18 mouse cellular contexts compared by ENCODE assay signal in the genomic region with DNA sequence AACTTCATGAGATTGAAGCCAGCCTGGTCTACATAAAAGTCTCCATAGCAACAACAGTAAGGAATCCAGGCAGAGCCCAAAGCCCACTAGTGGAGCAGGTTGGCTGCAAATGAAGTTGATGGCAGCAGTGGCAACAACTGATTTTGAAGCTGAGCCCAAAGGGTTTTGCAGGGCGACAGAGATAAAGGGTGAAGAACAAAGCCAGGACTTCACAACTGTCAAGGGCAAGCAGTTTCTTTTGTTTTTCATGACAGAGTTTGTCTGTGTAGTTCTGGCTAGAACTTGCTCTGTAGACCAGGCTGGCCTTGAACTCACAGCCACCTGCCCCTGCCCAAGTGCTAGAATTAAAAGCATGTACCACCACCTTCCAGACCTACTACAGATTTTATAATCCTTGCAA. TPM values are rescaled to one million over a fixed set of nuclear protein-coding genes. Genes with fewer than 3 reads are reported as not detected.
DNase-seq lines count a peak whose midpoint lies in the region; ATAC-seq lines count a peak whose summit lies in the region.
"Had no signal": no experiment of that assay in that cellular context is flagged by ENCODE, and none has a peak within 500 bp of the region (broad histone marks: within the 10 kb centered on the region; RNA-seq: fewer than 3 reads in every experiment).

No protein-coding gene starts in this region.

- DNase-seq in cerebellum, adult 11-12 months = peak; percentile 44
- DNase-seq in cerebellum, adult 18-20 months = no peak
- DNase-seq in heart, postnatal 36 days = no peak
- no peak for DNase-seq in kidney, postnatal 25 days
- DNase-seq in ES-CJ7 (ENCODE audit: low read depth, low spot score) = peak; percentile 71
- no peak for DNase-seq in thymus, postnatal 25 days
- DNase-seq: adrenal gland, adult 8-10 months; adrenal gland, postnatal 36 days; cerebellum, adult 9-11 months; cerebellum, postnatal 36 days; gastrocnemius, postnatal 10 days; heart, adult 2 months had no signal

- H3K27me3 ChIP-seq in heart, embryonic 13.5 days (replicated peaks) = no peaks in the 10 kb centered on the region
- H3K27me3 ChIP-seq in kidney, embryonic 15.5 days = no peaks in the 10 kb centered on the region
- H3K27me3 ChIP-seq: Patski had no signal

- H3K4me2 ChIP-seq in heart, embryonic 13.5 days = no peak overlapping the region
- H3K4me2 ChIP-seq in kidney, embryonic 15.5 days = no peak overlapping the region

- H3K4me1 ChIP-seq in heart, embryonic 13.5 days = peaks cover 55% of the 10 kb centered on the region
- peaks cover 44% of the 10 kb centered on the region for H3K4me1 ChIP-seq in kidney, embryonic 15.5 days

- 0 out of 2 replicates have a peak overlapping the region, but pooled peaks have one; percentile 3 for H3K27ac ChIP-seq in heart, embryonic 13.5 days (replicated peaks)
- 0 out of 2 replicates have a peak overlapping the region, but pooled peaks have one; percentile 14 for H3K27ac ChIP-seq in kidney, embryonic 15.5 days

- H3K9me3 ChIP-seq in heart, embryonic 13.5 days = no peaks in the 10 kb centered on the region
- no peaks in the 10 kb centered on the region for H3K9me3 ChIP-seq in kidney, embryonic 15.5 days (replicated peaks)
- H3K9me3 ChIP-seq: embryonic facial prominence, embryonic 10.5 days had no signal

- no peak overlapping the region for H3K9ac ChIP-seq in heart, embryonic 13.5 days
- H3K9ac ChIP-seq in kidney, embryonic 15.5 days = no peak overlapping the region

- H3K4me3 ChIP-seq in heart, embryonic 13.5 days = no peak overlapping the region
- H3K4me3 ChIP-seq in kidney, embryonic 15.5 days (replicated peaks) = no peak overlapping the region
- H3K4me3 ChIP-seq: heart, adult 2 months had no signal

- WGBS in heart, embryonic 13.5 days = 73% methylated on average over 1 of the region's 1 CpGs
- 78% methylated on average over 1 of the region's 1 CpGs for WGBS in kidney, embryonic 15.5 days

- intact Hi-C loops in heart, postnatal 36 days (cut with DNase I) = no loop called here

- no peak for ATAC-seq in heart, embryonic 13.5 days (ENCODE audit: extremely low read depth, insufficient number of reproducible peaks, low FRiP score, low TSS enrichment)
- no peak for ATAC-seq in kidney, embryonic 15.5 days (replicated peaks; ENCODE audit: low FRiP score)
- ATAC-seq: forebrain, embryonic 14.5 days; intestine, embryonic 16.5 days; Patski had no signal

- H3K36me3 ChIP-seq in heart, embryonic 13.5 days = peaks cover 8% of the 10 kb centered on the region
- peaks cover 12% of the 10 kb centered on the region for H3K36me3 ChIP-seq in kidney, embryonic 15.5 days

RNA-seq across cellular contexts. Expression of a gene that starts 1.6 kb away (rescaled TPM):
- polyA plus RNA-seq in heart, embryonic 13.5 days (2015; fragmentation: Nextera tagmentation; extraction: Ambion mirVana) = 256 and 266 TPM in 2 replicates
- 100 to 1,000 TPM; 158 to 183 TPM for total RNA-seq in heart, postnatal 36 days (2021)
- 411 and 437 TPM in 2 replicates for polyA plus RNA-seq in kidney, embryonic 15.5 days (2015; fragmentation: Nextera tagmentation; extraction: Ambion mirVana)

RNA-seq across cellular contexts. Expression of a gene that starts 14.2 kb away (rescaled TPM):
- 24.0 and 24.3 TPM in 2 replicates for polyA plus RNA-seq in heart, embryonic 13.5 days (2015; fragmentation: Nextera tagmentation; extraction: Ambion mirVana)
- total RNA-seq in heart, postnatal 36 days (2021) = 10 to 100 TPM; 18.6 to 21.1 TPM
- polyA plus RNA-seq in kidney, embryonic 15.5 days (2015; fragmentation: Nextera tagmentation; extraction: Ambion mirVana) = 31.1 and 33.6 TPM in 2 replicates

RNA-seq across cellular contexts. Expression of a gene that starts 21.3 kb away (rescaled TPM):
- polyA plus RNA-seq in heart, embryonic 13.5 days (2015; fragmentation: Nextera tagmentation; extraction: Ambion mirVana) = 72.6 and 73.1 TPM in 2 replicates
- total RNA-seq in heart, postnatal 36 days (2021) = 10 to 100 TPM; 76.9 to 81.1 TPM
- polyA plus RNA-seq in kidney, embryonic 15.5 days (2015; fragmentation: Nextera tagmentation; extraction: Ambion mirVana) = 103 and 126 TPM in 2 replicates

RNA-seq across cellular contexts. Expression of a gene that starts 22.3 kb away (rescaled TPM):
- polyA plus RNA-seq in heart, embryonic 13.5 days (2015; fragmentation: Nextera tagmentation; extraction: Ambion mirVana) = 56.1 and 57.0 TPM in 2 replicates
- 10 to 100 TPM; 58.1 to 59.1 TPM for total RNA-seq in heart, postnatal 36 days (2021)
- 76.8 and 81.0 TPM in 2 replicates for polyA plus RNA-seq in kidney, embryonic 15.5 days (2015; fragmentation: Nextera tagmentation; extraction: Ambion mirVana)

RNA-seq across cellular contexts. Expression of a gene that starts 22.4 kb away (rescaled TPM):
- polyA plus RNA-seq in heart, embryonic 13.5 days (2015; fragmentation: Nextera tagmentation; extraction: Ambion mirVana) = 96.5 and 101 TPM in 2 replicates
- total RNA-seq in heart, postnatal 36 days (2021) = 10 to 100 TPM; 73.6 to 75.4 TPM
- polyA plus RNA-seq in kidney, embryonic 15.5 days (2015; fragmentation: Nextera tagmentation; extraction: Ambion mirVana) = 108 and 118 TPM in 2 replicates

Comparison
In these comparisons a context has a peak if more than half of its experiments do, and no peak if none do; other contexts are left out.
1. DNase-seq: peak in cerebellum, adult 11-12 months (single experiment) and ES-CJ7 (single experiment); none in cerebellum, adult 18-20 months (0 of 2), heart, postnatal 36 days (0 of 2), kidney, postnatal 25 days (0 of 2) and thymus, postnatal 25 days (single experiment).